Mouse (Mus musculus) central nervous system, embryonic 14 days (tissue): Measurements from ENCODE around the gene Pole. TPM values are rescaled to one million over a fixed set of nuclear protein-coding genes. Genes with fewer than 3 reads are reported as not detected.

Experiments
- polyA plus RNA-seq: library from polyadenylated mRNA; depleted of rRNA; stranded (reverse); fragments of >200 nt; gene quantifications from 2 replicates; pipeline ENCODE4 v1.2.3, GENCODE M21; 2012; rRNA removed

Pole gene
- polyA plus RNA-seq: 20.0 and 22.1 TPM in 2 replicates

DNA sequence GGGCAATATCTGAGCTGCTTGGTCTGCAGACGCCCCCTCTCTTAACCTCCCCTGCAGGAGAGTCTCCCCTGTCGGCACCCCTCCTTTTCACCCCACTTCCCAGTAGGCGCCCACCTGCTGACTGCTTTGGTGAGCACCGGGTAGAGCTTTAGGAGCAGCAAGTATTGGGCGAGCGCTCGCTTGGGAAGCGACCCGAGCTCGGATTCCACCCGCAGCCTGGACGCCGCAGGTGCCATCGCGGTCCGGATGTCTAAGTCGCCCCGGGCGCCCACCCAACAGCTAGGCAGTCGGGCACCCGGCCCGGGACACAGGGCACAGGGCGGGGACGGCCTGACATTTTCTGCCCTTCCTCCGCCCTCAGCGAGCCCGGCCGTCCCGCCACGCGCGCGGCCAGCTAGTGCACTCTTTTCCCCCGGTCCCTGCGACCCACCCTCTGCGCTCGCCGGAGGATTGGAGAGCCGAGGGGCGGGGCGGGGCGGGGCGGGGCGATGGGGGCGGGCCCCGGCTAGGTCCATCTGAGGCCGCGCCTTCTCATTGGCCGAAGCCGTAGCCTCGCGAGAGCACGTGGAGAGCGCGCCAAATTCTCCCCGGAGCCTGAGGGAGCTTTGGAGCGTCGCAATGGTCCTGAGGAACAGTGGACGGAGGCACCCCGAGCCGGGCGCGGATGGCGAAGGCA, at the start of gene Pole, which contains the start of gene Pxmp2:
Pole (plus strand) TSS at position 537 of the 676 bp plus-strand sequence.
Pxmp2 (minus strand) TSS at position 417 of the 676 bp plus-strand sequence.

DNA sequence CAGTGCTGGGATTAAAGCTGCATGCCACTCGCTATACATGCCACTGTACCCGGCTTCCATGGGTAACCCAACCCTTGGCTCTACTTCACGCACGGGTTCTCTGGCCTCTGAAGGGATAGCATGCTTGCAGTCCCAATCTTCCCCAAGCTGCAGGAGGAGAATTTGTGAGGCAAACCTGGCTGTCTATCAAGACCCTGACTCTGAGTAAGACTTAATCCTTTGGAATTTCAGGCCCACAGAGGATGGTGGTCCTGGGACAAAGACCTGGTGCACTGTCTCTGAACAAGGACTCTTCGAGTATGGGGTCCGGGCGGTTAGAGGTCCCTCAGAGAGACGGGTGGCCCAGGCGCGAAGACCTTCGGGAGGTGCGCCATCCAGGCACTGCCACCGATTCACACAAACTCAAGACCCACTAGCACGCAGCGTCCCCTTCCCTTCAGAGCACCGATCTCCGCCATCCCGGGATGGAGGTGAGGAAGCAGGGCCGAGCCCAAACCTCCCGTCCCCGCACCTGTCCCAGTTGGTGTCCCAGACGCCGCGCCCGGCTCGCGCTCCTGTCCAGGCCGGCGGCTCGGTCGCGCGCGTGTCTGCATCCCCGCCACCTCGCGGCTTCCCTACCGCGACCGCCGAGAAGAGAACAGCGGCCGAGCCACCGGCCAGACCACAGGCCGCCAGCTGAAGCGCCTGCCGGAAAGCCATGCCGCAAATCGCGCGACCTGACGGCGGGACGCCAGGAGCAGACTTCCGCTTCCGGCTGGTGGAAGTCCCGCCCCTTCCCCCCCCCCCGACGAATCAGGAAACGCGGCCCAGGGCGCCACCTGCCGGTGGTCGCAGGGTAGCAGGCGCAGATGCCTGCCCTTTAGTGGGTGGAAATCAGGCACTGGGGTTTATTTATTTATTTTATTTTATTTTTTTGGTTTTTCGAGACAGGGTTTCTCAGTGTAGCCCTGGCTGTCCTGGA, 16.7 kb upstream of the Pole start, which contains the start of gene Pgam5:
Pgam5 (minus strand) TSS at position 773 of the 961 bp plus-strand sequence.

DNA sequence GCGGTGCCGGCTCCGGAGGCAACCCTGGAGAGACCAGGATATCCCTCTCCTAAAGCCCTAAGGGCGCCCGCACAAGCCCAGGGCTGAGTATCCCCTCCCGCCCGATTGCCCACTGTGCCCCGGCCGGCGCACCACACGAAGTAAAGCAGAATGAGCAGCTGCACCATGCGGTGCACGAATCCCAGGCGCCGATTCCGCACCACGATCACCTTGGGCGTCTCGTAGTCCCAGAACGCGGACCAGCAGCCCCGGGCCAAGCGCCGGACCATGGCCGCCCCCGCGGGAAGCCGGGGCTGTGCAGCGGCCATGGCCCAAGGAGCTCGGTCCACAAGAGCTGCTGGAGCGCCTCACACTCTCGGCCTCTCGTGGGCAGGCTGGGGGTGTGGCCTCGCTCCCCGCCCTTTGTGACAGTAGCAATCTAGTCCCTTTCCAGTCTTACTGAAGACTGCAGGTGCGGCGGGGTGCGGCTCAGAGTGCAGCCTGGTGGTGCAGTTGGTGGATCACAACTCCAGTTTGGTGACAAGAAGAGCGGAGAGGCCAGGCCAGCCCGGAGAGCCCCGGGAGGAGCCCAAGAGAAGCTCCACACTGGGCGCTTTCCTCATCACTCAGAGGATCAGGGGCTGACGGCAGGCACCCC, 56.7 kb downstream of the Pole start, which contains the start of gene P2rx2:
P2rx2 (minus strand) TSS at position 565 of the 637 bp plus-strand sequence.

DNA sequence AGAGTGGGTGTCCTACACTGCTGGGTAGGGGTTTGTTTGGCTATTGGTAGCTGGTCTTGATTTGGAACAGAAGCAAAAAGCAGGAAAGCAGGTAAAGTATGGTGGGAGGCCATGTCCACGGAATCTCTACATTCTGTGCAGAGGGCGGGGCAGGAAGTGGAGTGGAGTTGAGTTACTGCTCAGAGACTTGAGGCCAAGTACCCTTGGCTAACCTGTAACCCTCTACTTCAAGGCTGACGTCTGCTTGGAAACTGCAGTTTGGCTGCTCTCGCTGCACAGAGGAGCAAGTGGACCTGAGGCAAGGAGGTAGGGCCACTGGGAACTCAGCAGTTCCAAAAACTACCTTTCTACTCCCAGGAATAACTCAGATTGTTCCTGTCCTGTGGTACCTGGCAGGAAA, 58.4 kb downstream of the Pole start, which contains the start of gene Lrcol1:
Lrcol1 (plus strand) TSS at position 207 of the 400 bp plus-strand sequence.

Other genes starting within 250 kb of the Pole start
- gene Gm17655, start 213.8 kb upstream of the Pole start, polyA plus RNA-seq: 1.6 and 2.9 TPM in 2 replicates
- 0.55 and 0.56 TPM in 2 replicates for gene Gm35315, start 191.9 kb upstream of the Pole start, polyA plus RNA-seq
- gene Plcxd1, start 186.3 kb upstream of the Pole start, polyA plus RNA-seq: 2.0 and 2.3 TPM in 2 replicates
- 216 and 218 TPM in 2 replicates for gene Gtpbp6, start 178.1 kb upstream of the Pole start, polyA plus RNA-seq
- gene Zfp605, start 176.2 kb upstream of the Pole start, polyA plus RNA-seq: 8.3 and 9.7 TPM in 2 replicates
- 117 and 126 TPM in 2 replicates for gene Chfr, start 150.5 kb upstream of the Pole start, polyA plus RNA-seq
- 18.0 and 18.4 TPM in 2 replicates for gene Golga3, start 109.6 kb upstream of the Pole start, polyA plus RNA-seq
- gene Ankle2, start 55.3 kb upstream of the Pole start, polyA plus RNA-seq: 19.8 and 20.2 TPM in 2 replicates
- 49.8 and 52.4 TPM in 2 replicates for gene Pgam5, start 16.4 kb upstream of the Pole start, polyA plus RNA-seq
- gene Pxmp2, start 120 bp upstream of the Pole start, polyA plus RNA-seq: 5.2 and 5.3 TPM in 2 replicates
- 7.5 and 8.5 TPM in 2 replicates for gene P2rx2, start 56.9 kb downstream of the Pole start, polyA plus RNA-seq
- not detected in 2 replicates for gene Lrcol1, start 58.4 kb downstream of the Pole start, polyA plus RNA-seq
- 60.7 and 66.7 TPM in 2 replicates for gene Fbrsl1, start 162.2 kb downstream of the Pole start, polyA plus RNA-seq